ENCODE assay signal across 8 mouse cellular contexts in the genomic region with DNA sequence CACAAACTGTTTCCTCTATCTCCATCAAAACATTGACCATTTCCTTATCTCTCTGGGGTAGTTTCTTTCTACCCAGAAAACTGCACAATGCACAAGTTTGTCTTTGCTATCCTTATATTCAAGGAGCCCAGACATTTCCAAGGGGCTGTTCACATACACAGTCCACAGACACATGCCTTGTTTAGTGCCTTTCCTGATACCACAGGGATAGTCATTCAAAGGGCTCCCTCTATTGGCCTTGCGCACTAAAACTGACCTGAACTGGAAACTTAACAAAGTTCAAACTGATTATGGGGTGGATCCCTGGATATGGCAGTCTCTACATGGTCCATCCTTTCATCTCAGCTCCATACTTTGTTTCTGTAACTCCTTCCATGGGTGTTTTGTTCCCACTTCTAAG.
DNase-seq lines count a peak whose midpoint lies in the region; ATAC-seq and TF ChIP-seq lines count a peak whose summit lies in the region.

No protein-coding gene starts in this region.

- no peak overlapping the region for H3K4me3 ChIP-seq in kidney, adult 2 months (ENCODE audit: insufficient read depth, low read depth, low read length)
- no peak overlapping the region for H3K4me3 ChIP-seq in kidney, embryonic 15.5 days (replicated peaks)
- no peak overlapping the region for H3K4me3 ChIP-seq in liver, postnatal 0 days (ENCODE audit: low read depth, low read length)

- intact Hi-C loops in heart, postnatal 25 days (cut with DNase I), result no loop called here
- intact Hi-C loops in gastrocnemius, postnatal 14 days (cut with DNase I; ENCODE audit: low total_unique reads), result no loop called here

- no peak for TF ChIP-seq POLR2A in kidney, adult 2 months (IDR thresholded peaks at IDR 0.05; ENCODE audit: low read depth, low read length)

- H3K27ac ChIP-seq in kidney, adult 2 months (ENCODE audit: insufficient read depth, low read depth, low read length), result no peak overlapping the region
- no peak overlapping the region for H3K27ac ChIP-seq in kidney, embryonic 15.5 days
- H3K27ac ChIP-seq in liver, postnatal 0 days (ENCODE audit: low read depth), result no peak overlapping the region

- H3K36me3 ChIP-seq in kidney, adult 2 months (ENCODE audit: control insufficient read depth, insufficient read depth, low read length), result no peaks in the 10 kb centered on the region
- H3K36me3 ChIP-seq in kidney, embryonic 15.5 days, result no peaks in the 10 kb centered on the region
- H3K36me3 ChIP-seq in liver, postnatal 0 days (replicated peaks; ENCODE audit: insufficient read depth, low read length), result no peaks in the 10 kb centered on the region

- no peaks in the 10 kb centered on the region for H3K9me3 ChIP-seq in kidney, embryonic 15.5 days (replicated peaks)
- H3K9me3 ChIP-seq in liver, postnatal 0 days (ENCODE audit: low read length), result no peaks in the 10 kb centered on the region

- no peak for TF ChIP-seq CTCF in kidney, adult 2 months (conservative IDR thresholded peaks at IDR 0.05; ENCODE audit: insufficient read depth, insufficient read length, low read depth, low read length)
- TF ChIP-seq CTCF in liver, postnatal 0 days (IDR thresholded peaks at IDR 0.05; ENCODE audit: low read depth), result peak; percentile 44

- TF ChIP-seq EP300 in liver, postnatal 0 days (IDR thresholded peaks at IDR 0.05; ENCODE audit: low read depth), result no peak

- no peaks in the 10 kb centered on the region for H3K4me1 ChIP-seq in kidney, adult 2 months (ENCODE audit: control insufficient read depth, insufficient read depth, low read length)
- H3K4me1 ChIP-seq in kidney, embryonic 15.5 days, result peaks cover 6% of the 10 kb centered on the region; the same call in 1 of the 2 replicates
- no peaks in the 10 kb centered on the region for H3K4me1 ChIP-seq in liver, postnatal 0 days (ENCODE audit: insufficient read depth)

- H3K27me3 ChIP-seq in kidney, adult 2 months (replicated peaks; ENCODE audit: control insufficient read depth, insufficient read depth, low read length), result no peaks in the 10 kb centered on the region
- no peaks in the 10 kb centered on the region for H3K27me3 ChIP-seq in kidney, embryonic 15.5 days
- H3K27me3 ChIP-seq in liver, postnatal 0 days (ENCODE audit: insufficient read depth, low read length), result no peaks in the 10 kb centered on the region

- WGBS in kidney, adult 2 months, result 64% methylated on average over 1 of the region's 1 CpGs
- 68% methylated on average over 1 of the region's 1 CpGs for WGBS in kidney, embryonic 15.5 days
- WGBS in liver, postnatal 0 days (ENCODE audit: insufficient replicate concordance), result 61% methylated on average over 1 of the region's 1 CpGs

- DNase-seq in kidney, adult 2 months, result peak; percentile 8
- peak; percentile 44 for DNase-seq in ES-CJ7 (ENCODE audit: low read depth, low spot score)
- DNase-seq in embryo, embryonic 11.5 days (ENCODE audit: low read depth, low spot score), result peak; percentile 13
- no peak for DNase-seq in liver, postnatal 0 days
- DNase-seq in spleen, postnatal 36 days (ENCODE audit: low spot score in 2 of 2), result no peak
- no peak for DNase-seq in heart, postnatal 25 days (ENCODE audit: low spot score)
- DNase-seq in gastrocnemius, postnatal 14 days, result no peak

- H3K4me2 ChIP-seq in kidney, embryonic 15.5 days, result no peak overlapping the region
- no peak overlapping the region for H3K4me2 ChIP-seq in liver, postnatal 0 days (ENCODE audit: low read depth, low read length)

- H3K9ac ChIP-seq in kidney, embryonic 15.5 days, result no peak overlapping the region
- no peak overlapping the region for H3K9ac ChIP-seq in liver, postnatal 0 days (replicated peaks)

- no peak for ATAC-seq in kidney, embryonic 15.5 days (replicated peaks; ENCODE audit: low FRiP score)
- ATAC-seq in liver, postnatal 0 days, result no peak

Comparison
In these comparisons a context has a peak if more than half of its experiments do, and no peak if none do; other contexts are left out.
1. DNase-seq: peak in kidney, adult 2 months (single experiment), ES-CJ7 (single experiment) and embryo, embryonic 11.5 days (single experiment); none in liver, postnatal 0 days (single experiment), spleen, postnatal 36 days (0 of 2), heart, postnatal 25 days (single experiment) and gastrocnemius, postnatal 14 days (single experiment).